Mouse (Mus musculus): Measurements from ENCODE around the gene Dag1. TPM values are rescaled to one million over a fixed set of nuclear protein-coding genes. Genes with fewer than 3 reads are reported as not detected.
"Not testable (repeated sequence)": the region's sequence is repeated elsewhere in the genome, so short reads cannot be mapped to it uniquely, and the experiment has no call there.

Dag1 gene
- total RNA-seq (2021), result 100 to 1,000 TPM; 168 to 192 TPM
- long read RNA-seq, experiment 1, full-length matches to known transcripts, result 4 of 57 reads
- long read RNA-seq, experiment 1, partial matches to known transcripts, result 0 of 57 reads
- long read RNA-seq, experiment 1, other reads (novel, unspliced or antisense), result 53 of 57 reads
- long read RNA-seq, experiment 2, partial matches to known transcripts, result 0 of 11 reads
- long read RNA-seq, experiment 2, other reads (novel, unspliced or antisense), result 11 of 11 reads

DNA sequence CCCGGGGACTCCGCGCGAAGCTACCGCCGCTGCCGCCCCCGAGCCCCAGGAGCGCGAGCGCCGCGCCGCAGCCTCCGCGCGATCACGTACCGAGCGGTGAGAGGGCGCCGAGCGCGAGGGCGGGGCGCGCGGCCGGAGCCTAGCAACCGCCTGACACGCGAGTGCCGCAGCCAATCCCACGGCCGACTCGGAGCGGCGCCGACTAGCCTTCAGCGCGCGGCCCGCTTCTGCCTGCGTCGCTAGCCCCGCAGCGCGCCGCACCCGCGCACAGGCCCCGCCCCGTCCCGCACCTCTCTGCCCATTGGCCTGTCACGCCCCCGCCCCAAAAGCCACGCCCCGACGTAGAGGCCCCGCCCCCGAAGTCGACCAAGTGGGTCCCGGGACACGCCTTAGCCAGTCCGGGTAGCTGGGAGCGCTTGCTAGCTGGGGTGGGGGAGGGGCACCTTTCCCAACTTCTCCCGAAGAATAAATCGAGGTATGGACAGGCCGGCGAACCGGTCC lies at the start of gene Dag1:
Dag1 (minus strand) TSS at position 269 of the 501 bp plus-strand sequence.
- DNase-seq, result peak; percentile 100

DNA sequence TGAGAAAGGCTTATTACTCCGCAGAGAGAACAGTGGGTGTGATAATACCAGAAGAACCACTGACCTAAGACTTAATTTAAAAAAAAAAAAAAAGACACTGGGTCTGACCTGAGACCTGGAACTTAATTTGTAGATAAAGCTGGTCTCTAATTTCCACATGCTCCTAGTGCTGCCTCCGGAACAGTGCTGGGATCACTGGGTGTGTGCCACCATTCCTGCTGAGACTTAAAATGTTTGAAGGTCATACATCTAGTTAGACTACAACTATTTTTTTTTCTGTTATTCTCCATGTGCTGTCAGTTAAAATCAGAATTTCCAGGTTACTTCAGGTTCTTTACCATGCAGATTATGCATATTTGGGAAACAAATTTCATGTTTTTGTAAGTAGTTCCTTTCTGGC lies 44.4 kb upstream of the Dag1 start:
- no peak for DNase-seq

DNA sequence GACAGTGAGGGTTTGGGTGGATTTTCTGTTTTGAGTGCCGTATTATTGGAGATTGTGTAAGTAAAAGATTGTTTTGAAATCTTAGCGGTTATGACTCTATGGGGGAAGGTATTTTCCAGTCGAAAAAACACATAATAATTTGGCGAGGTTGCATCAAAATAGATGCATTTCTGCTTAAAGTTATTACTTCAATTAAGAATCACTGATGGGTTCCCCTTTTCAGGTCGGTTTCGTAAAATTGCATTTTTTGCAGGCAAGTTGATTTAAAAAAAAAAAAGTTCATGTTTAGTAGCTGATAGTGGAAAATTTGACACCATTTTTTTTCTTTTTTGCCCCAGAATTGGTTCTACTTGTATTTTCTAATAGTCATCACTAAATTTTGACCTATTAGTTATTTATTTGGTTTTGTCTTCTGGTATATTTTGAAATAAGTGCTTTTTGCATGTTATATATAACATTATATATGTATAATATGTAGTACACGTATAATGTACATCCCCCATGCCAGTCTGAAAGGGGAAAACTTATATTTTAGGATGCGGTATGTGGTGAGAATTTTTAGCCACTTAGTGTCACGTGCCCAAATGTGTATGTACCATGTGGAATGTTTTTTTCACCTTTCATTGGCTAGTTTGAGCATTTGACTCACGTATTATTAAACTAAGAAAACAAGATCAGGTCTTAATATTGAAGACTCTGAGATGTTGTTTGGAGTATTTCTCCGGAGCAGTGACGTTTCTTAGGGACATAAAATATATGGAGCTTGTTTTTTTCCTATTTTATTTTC lies 43.5 kb upstream of the Dag1 start:
- no peak for DNase-seq

DNA sequence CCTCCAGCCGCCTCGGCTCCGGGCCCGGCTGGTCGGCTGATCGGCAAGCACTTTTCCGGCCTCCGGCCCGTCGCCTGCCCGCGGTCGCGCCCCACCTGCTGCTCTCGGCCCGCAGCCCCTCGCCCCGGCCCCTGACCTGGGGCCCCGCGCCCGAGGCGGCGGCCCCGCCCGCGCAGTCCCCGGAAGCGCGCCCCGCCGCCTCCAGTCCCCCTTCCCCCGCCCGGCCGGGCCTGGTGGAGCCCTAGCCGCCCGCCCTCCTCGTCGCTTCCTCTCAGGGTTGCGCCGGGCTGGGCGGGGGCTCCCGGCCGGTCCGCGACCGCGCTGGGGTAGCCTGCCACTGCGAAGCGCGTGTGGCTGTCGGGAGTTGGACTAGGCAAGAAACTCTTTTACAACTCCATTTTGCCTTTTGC lies 42.8 kb upstream of the Dag1 start:
- peak; percentile 91 for DNase-seq

DNA sequence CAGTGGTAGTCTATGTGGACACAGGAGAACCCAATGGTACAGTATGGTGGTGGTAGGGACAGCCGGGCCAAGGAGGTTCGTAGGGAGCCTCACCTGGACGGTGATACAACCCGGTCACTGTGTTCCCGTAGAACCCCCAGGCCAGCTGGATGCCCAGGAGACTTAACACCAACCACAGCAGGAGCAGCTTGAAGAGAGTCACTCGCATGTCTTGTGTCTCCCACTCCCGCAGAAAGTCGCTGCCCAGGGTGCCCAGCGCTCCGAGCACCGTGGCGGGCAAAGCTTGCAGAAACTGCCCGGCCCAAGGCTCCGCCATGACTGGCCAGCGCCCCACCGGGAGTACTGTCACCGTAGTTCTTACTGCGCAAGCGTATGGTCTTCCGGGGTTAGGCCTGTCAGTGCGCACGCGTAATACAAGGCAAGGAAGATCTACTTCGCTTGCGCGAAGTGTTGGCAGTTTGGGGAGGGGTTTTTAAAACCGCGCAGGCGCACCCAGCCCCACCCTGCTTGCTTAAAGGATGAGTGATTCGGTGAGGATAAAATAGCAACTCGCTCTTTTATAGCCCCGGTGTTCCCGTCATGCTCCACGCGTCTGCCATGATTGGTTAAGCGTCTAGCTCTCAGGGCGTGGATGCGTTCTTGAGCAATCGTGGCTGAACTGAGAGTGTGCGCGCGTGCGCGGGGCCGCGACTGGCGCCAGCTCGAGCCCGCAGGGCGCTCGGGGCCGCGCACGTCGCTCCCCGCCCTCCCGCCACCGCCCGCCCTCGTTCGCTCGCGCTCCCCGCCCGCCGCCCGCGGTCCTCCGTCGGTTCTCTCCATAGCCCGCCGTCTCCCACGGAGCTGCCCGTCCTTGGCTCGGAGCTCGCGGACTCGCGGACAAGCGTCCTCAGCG lies 42.1 kb upstream of the Dag1 start, which contains the start of the genes Rhoa and Tcta:
Rhoa (plus strand) TSS at position 501 of the 892 bp plus-strand sequence.
Tcta (minus strand) TSS at position 532 of the 892 bp plus-strand sequence.
- DNase-seq, result peak; percentile 97

DNA sequence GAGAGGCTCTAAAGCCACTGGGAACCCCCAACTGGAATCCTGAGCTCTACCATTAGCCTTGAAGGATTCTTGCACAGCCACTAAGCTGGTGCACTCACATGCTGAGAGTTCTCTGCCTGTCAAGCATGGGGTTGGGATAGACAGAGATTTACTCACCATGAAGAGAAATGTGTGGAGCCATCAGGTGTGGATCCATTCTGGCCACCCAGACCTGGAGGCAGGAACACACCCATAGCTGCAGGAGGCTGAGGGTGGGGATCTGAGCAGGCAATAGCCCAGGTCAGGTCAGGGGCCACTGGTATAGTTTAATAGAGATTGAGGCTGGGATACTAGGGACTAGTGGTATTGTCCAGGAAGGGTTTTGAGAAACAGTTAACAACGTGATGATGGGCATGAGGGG lies 41.4 kb upstream of the Dag1 start:
- DNase-seq, result no peak

DNA sequence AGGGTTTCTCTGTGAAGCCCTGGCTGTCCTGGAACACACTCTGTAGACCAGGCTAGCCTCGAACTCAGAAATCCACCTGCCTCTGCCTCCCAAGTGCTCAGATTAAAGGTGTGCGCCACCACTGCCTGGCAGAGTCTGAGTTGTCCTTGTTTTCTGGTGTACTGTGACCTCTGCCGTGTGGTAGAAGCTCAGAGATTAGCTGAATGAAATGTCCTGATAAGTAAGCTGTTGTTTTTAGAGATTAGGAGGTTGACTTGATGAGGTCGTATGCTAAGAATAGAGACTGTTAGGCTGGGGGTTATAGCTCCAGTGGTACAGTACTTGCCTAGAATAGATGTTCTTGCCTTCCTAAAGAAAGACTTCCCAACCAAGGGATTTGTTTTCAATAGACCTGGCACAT lies 41.0 kb upstream of the Dag1 start:
- no peak for DNase-seq

DNA sequence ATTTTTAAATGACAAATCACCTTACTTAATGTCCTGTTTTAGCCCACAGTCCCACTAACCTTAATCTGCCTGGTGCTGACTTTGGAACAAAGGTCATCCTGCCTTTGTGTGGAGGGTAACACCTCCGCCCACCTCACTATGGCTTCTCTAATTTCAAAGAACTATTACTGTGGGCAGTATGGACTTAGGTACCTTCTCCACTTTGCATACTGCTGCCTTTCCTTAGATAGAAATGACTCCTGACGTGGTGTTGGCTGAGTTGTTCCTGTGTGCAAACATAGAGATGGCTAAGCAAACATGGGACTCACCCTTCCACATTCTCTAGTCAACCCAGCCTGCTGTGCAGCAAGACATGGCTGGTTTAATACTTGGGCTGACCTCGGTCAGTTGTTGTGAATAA lies 38.1 kb upstream of the Dag1 start:
- DNase-seq, result no peak

DNA sequence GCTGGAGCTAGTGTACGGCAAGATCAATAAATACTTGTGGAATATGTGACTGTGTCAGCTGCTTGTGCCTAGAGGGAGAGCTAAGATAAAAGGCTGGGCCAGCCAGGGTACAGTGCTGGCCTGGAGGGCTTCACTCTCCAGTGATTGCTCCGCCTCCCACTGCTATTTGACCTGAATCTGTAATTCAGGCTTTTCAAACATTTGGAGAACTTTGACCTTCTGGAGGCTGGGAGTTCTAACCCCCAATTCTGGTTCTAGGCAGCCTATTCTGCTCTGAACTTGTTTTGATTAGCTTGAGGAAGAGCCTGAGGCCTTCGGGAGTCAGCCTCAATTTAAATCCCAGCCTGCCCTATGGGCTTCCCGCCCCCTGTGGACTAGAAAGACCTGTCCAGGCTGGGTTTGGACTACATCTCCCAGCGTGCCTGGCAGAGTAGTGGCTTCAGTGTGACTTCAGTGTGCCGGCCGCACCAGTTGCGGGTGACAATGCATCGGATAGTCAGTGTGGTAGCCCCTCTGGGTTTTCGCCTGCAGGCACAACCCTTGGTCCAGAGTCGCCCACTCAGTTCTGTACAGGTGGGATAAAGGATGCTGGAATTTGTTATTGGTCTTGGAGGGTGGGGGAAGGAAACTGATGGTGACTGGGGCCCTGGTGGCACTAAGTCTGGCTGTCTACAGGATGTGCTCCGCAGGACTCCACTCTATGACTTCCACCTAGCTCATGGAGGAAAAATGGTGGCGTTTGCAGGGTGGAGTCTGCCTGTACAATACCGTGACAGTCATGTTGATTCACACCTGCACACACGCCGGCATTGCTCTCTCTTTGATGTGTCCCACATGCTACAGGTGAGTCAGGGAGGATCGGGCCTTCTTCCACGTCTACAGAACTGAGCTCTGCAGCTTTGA lies 32.9 kb upstream of the Dag1 start, which contains the start of gene Amt:
Amt (plus strand) TSS at position 401 of the 903 bp plus-strand sequence.
- peak; percentile 18 for DNase-seq

DNA sequence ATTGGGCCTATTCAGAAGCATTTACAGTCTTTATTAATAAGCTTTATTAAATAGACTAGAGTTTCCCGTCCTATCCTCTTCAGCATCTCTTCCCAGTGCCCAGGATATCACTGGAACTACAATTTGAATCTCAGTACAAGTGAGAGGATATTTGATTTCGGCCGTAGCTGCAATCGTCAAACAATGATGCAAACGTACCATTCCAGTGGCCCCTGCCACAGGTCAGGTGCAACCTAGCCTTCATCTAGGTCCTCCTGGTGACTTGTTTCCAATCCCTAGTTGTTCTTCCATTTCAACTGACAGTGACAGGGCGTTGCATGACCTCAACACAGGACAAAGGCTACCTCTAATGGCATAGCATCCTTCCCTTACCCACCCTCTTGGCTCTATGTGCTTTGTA lies 27.0 kb upstream of the Dag1 start:
- no peak for DNase-seq

DNA sequence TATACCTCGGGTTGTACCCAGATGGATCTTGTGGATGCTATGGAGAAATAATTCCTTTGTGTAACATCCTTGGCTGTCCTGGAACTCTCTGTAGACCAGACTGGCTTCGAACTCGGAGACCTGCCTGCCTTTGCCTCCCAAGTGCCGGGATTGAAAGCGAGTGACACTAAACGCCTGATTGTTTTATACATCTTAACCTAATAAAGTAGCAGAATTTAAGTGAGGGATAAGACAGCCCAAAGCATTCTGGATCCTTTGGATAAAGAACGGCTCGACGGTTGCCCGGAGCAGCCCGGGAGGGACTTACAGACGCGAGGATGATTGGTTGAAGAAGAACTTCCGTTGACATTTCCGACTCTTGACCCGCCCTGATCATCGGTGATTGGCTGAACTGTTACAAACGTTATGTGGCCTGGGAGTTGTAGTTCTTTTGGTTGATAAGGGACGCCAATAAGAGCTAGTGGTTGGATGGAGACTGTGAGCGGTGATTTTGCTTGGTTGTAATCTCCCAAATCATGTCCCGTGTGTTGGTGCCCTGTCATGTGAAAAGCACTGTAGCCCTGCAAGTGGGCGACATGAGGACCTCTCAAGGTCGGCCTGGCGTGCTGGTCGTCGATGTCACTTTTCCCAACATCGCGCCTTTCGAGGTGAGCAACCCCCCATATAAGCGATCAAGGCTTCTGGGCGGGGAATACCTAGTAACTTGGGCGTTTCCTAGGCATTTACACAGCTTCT lies 26.4 kb upstream of the Dag1 start, which contains the start of gene Nicn1:
Nicn1 (plus strand) TSS at position 414 of the 735 bp plus-strand sequence.
- peak; percentile 90 for DNase-seq

DNA sequence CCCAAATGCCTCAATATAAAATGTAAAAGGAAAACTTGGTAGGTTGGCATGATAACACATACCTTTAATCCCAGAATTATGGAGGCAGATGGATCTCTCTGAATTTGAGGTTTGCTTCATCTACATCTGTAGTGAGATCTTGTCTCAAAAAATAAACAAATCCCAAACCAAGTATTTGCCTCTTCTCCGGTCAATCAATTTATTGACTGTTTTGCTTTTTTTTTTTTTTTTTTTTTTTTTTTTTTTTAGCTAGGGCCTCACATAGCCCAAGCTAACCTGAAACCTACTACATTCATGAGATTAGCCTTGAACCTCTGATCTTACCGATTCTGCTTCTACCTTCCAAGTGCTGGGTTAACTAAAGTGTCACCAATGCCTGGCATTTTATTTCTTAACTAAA lies 25.6 kb upstream of the Dag1 start:
- no peak for DNase-seq

DNA sequence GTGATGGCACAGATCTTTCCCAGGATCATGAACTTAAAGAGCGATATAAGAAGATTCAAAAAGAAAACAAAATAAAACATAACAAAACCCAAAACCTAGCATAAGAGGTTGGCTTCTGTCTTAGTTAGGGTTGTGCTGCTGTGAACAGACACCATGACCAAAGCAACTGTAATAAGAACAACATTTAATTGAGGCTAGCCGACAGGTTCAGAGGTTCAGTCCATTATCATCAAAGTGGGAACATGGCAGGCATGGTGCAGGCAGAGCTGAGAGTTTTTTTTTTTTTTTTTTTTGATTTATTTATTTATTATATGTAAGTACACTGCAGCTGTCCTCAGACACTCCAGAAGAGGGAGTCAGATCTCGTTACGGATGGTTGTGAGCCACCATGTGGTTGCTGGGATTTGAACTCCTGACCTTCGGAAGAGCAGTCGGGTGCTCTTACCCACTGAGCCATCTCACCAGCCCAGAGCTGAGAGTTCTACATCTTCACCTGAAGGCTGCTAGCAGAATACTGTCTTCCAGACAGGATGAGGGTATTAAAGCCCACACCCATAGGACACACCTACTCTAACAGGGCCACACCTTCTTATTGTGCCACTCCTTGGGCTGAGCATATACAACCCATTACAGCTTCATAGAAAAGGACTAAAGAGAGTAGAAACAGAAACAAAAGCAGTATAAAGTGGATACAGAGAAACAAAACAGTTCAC lies 23.9 kb upstream of the Dag1 start:
- not testable (repeated sequence) for DNase-seq

DNA sequence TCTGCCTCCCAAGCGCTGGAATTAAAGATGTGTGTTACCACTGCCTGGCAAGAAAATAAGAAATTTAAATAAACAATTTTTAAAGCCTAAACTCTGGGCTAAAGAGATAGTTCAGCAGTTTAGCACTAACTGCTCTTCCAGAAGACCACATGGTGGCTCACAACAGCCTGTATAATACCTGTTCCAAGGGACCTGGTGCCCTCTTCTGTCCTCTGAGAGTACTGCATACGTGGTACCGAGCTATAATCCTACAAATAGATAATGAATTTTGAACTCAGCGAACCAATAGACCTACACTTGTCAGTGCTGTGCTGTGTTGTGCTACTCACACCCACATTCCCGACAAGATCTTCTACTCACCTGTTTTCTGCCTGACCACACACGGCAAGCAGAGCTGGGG lies 20.7 kb upstream of the Dag1 start:
- peak; percentile 86 for DNase-seq

DNA sequence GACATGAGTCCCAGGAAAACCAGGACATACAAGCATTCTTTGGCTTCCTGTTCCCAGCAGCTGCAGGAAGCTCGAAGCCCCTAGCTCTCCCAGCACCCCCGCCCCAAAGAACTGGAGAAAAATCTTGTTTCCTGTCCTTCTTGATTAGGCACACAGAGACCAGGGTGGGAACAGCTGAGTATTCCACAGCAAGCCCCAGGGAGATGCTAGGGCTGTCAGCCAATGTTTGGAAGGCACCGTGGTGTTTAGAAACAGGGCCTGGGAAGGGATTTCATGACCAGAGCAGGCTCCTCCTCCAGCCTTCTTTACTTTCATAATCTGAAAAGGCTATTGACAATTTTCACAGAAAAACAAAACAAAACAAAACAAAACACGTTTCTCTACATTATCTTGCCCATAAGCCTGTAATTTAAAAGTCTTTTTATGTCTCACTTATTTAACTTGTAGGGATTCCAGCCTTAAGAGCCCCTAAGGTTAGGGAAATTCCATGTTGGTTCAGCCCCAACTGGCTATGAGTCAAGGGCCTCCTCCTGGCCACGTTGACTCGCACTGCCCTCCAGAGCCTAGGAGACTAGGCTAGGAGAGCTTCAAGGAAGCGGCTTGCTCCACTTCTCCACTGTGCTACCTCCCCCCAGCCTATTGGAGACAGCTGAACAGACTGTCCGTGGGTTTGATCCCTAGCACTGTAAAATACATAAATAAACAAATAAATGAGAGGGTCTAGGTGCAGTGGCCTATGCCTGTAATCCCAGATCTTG lies 16.5 kb upstream of the Dag1 start:
- peak; percentile 84 for DNase-seq

DNA sequence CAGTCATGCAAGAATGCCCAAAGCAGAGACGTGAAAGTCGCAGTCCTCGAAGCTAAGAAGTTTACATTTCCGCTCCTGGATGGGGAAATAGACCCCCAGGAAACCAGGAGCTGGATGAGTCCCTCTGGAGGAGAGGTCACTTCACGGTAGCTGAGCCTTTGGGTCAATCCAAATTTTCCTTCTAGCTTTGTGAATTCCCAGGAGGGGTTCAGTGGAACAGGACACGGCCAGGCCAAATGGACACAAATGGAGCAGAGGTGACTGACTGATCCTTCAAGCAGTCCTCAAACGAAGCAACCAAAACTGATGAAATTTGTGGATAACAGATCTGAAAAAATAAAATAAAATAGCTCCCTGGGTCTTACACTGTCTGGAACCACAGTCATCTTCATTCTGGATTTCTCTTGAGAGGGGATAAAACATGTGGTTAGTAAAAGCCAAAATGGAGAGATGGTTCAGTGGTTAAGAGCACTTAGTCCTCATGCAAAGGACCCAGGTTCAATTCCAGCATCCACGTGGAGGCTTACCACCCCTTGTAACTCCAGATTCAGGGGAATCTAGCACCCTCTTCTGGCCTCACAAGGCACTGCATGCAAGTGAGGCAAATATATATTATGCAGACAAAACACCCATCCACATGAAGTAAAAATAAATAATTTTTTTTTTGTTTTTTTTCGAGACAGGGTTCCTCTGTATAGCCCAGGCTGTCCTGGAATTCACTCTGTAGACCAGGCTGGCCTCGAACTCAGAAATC lies 15.1 kb upstream of the Dag1 start:
- DNase-seq, result peak; percentile 66

DNA sequence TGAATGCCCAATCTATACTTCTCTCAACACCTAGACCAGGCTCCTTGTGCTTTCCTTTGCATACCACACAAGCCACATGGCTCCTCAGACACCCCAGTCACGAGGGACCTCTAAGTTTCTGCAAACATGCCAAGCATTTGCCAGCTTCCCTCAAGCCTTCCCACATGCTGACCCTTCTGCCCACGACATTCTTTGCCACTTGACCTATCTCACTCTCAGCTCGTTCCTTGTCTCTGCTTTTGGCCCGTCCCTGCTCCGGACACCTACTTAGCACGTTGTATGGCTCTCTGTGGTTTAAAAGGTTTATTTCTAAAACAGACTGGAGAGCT lies 11.5 kb upstream of the Dag1 start:
- no peak for DNase-seq
